ENCODE assay signal across 24 mouse cellular contexts in genomic region chr11:20729403-20729802, GRCm38 (mm10). TPM values are rescaled to one million over a fixed set of nuclear protein-coding genes. Genes with fewer than 3 reads are reported as not detected.
DNase-seq lines count a peak whose midpoint lies in the region; ATAC-seq lines count a peak whose summit lies in the region.
"Had no signal": no experiment of that assay in that cellular context is flagged by ENCODE, and none has a peak within 500 bp of the region (broad histone marks: within the 10 kb centered on the region; RNA-seq: fewer than 3 reads in every experiment).

No protein-coding gene starts in this region.

- peak; percentile 36; the same call in 1 of the 2 replicates for ATAC-seq in common myeloid progenitor, adult 5-6 weeks (replicated peaks; ENCODE audit: low read depth, poor library complexity, severe bottlenecking)
- peak; percentile 55 for ATAC-seq in megakaryocyte progenitor cell, adult 5-6 weeks (replicated peaks; ENCODE audit: poor library complexity)
- no peak for ATAC-seq in monocyte, adult 5-6 weeks (replicated peaks; ENCODE audit: insufficient number of reproducible peaks, low FRiP score, low TSS enrichment, poor library complexity, severe bottlenecking)
- no peak for ATAC-seq in midbrain, embryonic 13.5 days
- ATAC-seq: activated CD4-positive, CD25-positive, alpha-beta regulatory T cell, adult 4 months; CD4-positive, CD25-positive, alpha-beta regulatory T cell, adult 4 months; forebrain, embryonic 13.5 days; forebrain, embryonic 15.5 days; forebrain, postnatal 0 days; Patski had no signal

- H3K27me3 ChIP-seq in midbrain, embryonic 13.5 days: no peaks in the 10 kb centered on the region
- H3K27me3 ChIP-seq: CH12.LX; embryonic facial prominence, embryonic 12.5 days; forebrain, embryonic 13.5 days; forebrain, embryonic 15.5 days; Patski had no signal

- no peaks in the 10 kb centered on the region for H3K9me3 ChIP-seq in midbrain, embryonic 13.5 days
- H3K9me3 ChIP-seq: embryonic facial prominence, embryonic 10.5 days; embryonic facial prominence, embryonic 12.5 days; forebrain, embryonic 13.5 days; forebrain, embryonic 15.5 days; G1E had no signal

- no peak overlapping the region for H3K27ac ChIP-seq in midbrain, embryonic 13.5 days
- H3K27ac ChIP-seq: embryonic facial prominence, embryonic 10.5 days; embryonic facial prominence, embryonic 12.5 days; forebrain, embryonic 13.5 days; forebrain, embryonic 15.5 days had no signal

- DNase-seq in 416B (ENCODE audit: low read depth): peak; percentile 17
- DNase-seq: adrenal gland, adult 8-10 months; adrenal gland, postnatal 14 days; B cell, adult 2 months; cerebellum, adult 11 months; cerebellum, adult 18-20 months; cerebellum, adult 8-10 months; cerebellum, adult 9-11 months; cerebellum, postnatal 14 days; cerebellum, postnatal 36 days; forebrain, postnatal 0 days had no signal

- no peak overlapping the region for H3K9ac ChIP-seq in midbrain, embryonic 13.5 days (replicated peaks)
- H3K9ac ChIP-seq: embryonic facial prominence, embryonic 12.5 days; forebrain, embryonic 13.5 days; forebrain, embryonic 15.5 days; forebrain, postnatal 0 days had no signal

- peaks cover 9% of the 10 kb centered on the region; the same call in 1 of the 2 replicates for H3K4me1 ChIP-seq in midbrain, embryonic 13.5 days (replicated peaks)
- H3K4me1 ChIP-seq: embryonic facial prominence, embryonic 12.5 days; forebrain, embryonic 13.5 days; forebrain, embryonic 15.5 days had no signal

- peaks cover 20% of the 10 kb centered on the region for H3K36me3 ChIP-seq in midbrain, embryonic 13.5 days

- 94% methylated on average over 1 of the region's 1 CpGs for WGBS in midbrain, embryonic 13.5 days

- no peak overlapping the region for H3K4me2 ChIP-seq in midbrain, embryonic 13.5 days (replicated peaks)
- H3K4me2 ChIP-seq: embryonic facial prominence, embryonic 12.5 days; forebrain, embryonic 13.5 days; forebrain, embryonic 15.5 days had no signal

- no peak overlapping the region for H3K4me3 ChIP-seq in midbrain, embryonic 13.5 days (replicated peaks)
- H3K4me3 ChIP-seq: embryonic facial prominence, embryonic 10.5 days; embryonic facial prominence, embryonic 12.5 days; forebrain, embryonic 13.5 days; forebrain, embryonic 15.5 days had no signal

RNA-seq across cellular contexts. Expression of gene Aftph, which starts 12.0 kb away (rescaled TPM):
- 60.1 and 65.0 TPM in 2 replicates for total RNA-seq in common myeloid progenitor, adult 5-6 weeks (2017)
- 45.6 and 73.0 TPM in 2 replicates for total RNA-seq in megakaryocyte progenitor cell, adult 5-6 weeks (2015)
- total RNA-seq in megakaryocyte progenitor cell, adult 5-6 weeks (2017): 44.0 and 45.0 TPM in 2 replicates
- 154 to 161 TPM (median 158 TPM) in 3 replicates for total RNA-seq in monocyte, adult 5-6 weeks (2017)
- 38.6 and 39.1 TPM in 2 replicates for polyA plus RNA-seq in midbrain, embryonic 13.5 days (2015; fragmentation: Nextera tagmentation; extraction: Ambion mirVana)

Comparison
In these comparisons a context has a peak if more than half of its experiments do, and no peak if none do; other contexts are left out.
1. ATAC-seq: peak in common myeloid progenitor, adult 5-6 weeks (single experiment) and megakaryocyte progenitor cell, adult 5-6 weeks (single experiment); none in monocyte, adult 5-6 weeks (single experiment) and midbrain, embryonic 13.5 days (single experiment).